Mouse (Mus musculus): ENCODE measurements around the gene Stmn1.

Gene Stmn1

GRCm38 (mm10) chr4:134457130-134457825, 10.8 kb upstream of the Stmn1 start:
- peak; percentile 91 for DNase-seq (ENCODE audit: low read depth, low spot score)

- DNase-seq (ENCODE audit: low read depth, low spot score) = no peak
Measured at GRCm38 (mm10) chr4:134458856-134459255, 9.3 kb upstream of the Stmn1 start.

- DNase-seq (ENCODE audit: low read depth, low spot score) = no peak
Measured at GRCm38 (mm10) chr4:134460277-134460676, 7.8 kb upstream of the Stmn1 start.

GRCm38 (mm10) chr4:134461252-134461651, 6.9 kb upstream of the Stmn1 start:
- no peak for DNase-seq (ENCODE audit: low read depth, low spot score)

GRCm38 (mm10) chr4:134465789-134466188, 2.3 kb upstream of the Stmn1 start:
- DNase-seq (ENCODE audit: low read depth, low spot score) = no peak

- DNase-seq (ENCODE audit: low read depth, low spot score) = no peak
Measured at GRCm38 (mm10) chr4:134466381-134467262, 1.5 kb upstream of the Stmn1 start.

- peak; percentile 96 for DNase-seq (ENCODE audit: low read depth, low spot score)
Measured at GRCm38 (mm10) chr4:134467435-134468214, 495 bp upstream of the Stmn1 start.

- peak; percentile 96 for DNase-seq (ENCODE audit: low read depth, low spot score)
Measured at GRCm38 (mm10) chr4:134468578-134469266, 602 bp downstream of the Stmn1 start.

GRCm38 (mm10) chr4:134469341-134469796, 1.2 kb downstream of the Stmn1 start:
- peak; percentile 56 for DNase-seq (ENCODE audit: low read depth, low spot score)

GRCm38 (mm10) chr4:134469985-134470384, 1.9 kb downstream of the Stmn1 start:
- no peak for DNase-seq (ENCODE audit: low read depth, low spot score)

GRCm38 (mm10) chr4:134471469-134471868, 3.3 kb downstream of the Stmn1 start:
- DNase-seq (ENCODE audit: low read depth, low spot score) = peak; percentile 68

GRCm38 (mm10) chr4:134473764-134474163, 5.6 kb downstream of the Stmn1 start:
- DNase-seq (ENCODE audit: low read depth, low spot score) = no peak

- DNase-seq (ENCODE audit: low read depth, low spot score) = no peak
Measured at GRCm38 (mm10) chr4:134474240-134474639, 6.1 kb downstream of the Stmn1 start.

GRCm38 (mm10) chr4:134476899-134477298, 8.8 kb downstream of the Stmn1 start:
- DNase-seq (ENCODE audit: low read depth, low spot score) = no peak

- DNase-seq (ENCODE audit: low read depth, low spot score) = peak; percentile 94
Measured at GRCm38 (mm10) chr4:134478031-134478430, 9.9 kb downstream of the Stmn1 start.

GRCm38 (mm10) chr4:134479839-134480238, 11.7 kb downstream of the Stmn1 start:
- DNase-seq (ENCODE audit: low read depth, low spot score) = no peak

GRCm38 (mm10) chr4:134480864-134481263, 12.7 kb downstream of the Stmn1 start:
- peak; percentile 97 for DNase-seq (ENCODE audit: low read depth, low spot score)

- no peak for DNase-seq (ENCODE audit: low read depth, low spot score)
Measured at GRCm38 (mm10) chr4:134481270-134481669, 13.2 kb downstream of the Stmn1 start.

GRCm38 (mm10) chr4:134482442-134482841, 14.3 kb downstream of the Stmn1 start:
- DNase-seq (ENCODE audit: low read depth, low spot score) = no peak

GRCm38 (mm10) chr4:134483078-134483688, 15.1 kb downstream of the Stmn1 start:
- DNase-seq (ENCODE audit: low read depth, low spot score) = no peak

GRCm38 (mm10) chr4:134483696-134484095, 15.6 kb downstream of the Stmn1 start:
- DNase-seq (ENCODE audit: low read depth, low spot score) = peak; percentile 49

All from ZHBTc4 (cell line).